Mouse (Mus musculus): Measurements from ENCODE around the gene Rgs7. TPM values are rescaled to one million over a fixed set of nuclear protein-coding genes. Genes with fewer than 3 reads are reported as not detected.

The Rgs7 gene
- total RNA-seq, 2 experiments from 2014 or later, result 2.1 to 2.6 TPM

GRCm38 (mm10) chr1:175069758-175070290, 422.5 kb downstream of the Rgs7 start:
- no peak for DNase-seq (ENCODE audit: low spot score)
- intact Hi-C loops (cut with DNase I), result no loop called here

DNA sequence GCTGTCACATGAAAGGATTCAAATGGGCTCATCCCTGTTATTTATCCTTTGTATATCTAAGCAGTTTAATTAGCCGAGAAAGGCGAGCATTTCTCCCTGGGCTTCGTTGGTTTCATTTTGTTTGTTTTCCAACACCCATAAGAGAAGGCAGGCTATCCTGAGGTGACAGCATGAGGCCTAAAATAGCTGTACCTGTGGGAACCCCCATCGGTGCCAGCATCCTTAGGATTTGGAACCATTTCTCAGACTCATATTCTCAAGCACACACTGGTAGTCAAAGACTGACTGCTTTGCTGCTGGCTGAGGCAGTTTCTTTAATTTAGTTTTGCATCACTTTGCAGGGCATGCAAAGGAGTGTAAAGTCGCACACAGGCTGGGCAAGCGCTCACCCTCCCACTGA, 443.2 kb downstream of the Rgs7 start:
- intact Hi-C loops (cut with DNase I), result loop anchor here (5.0 kb wide), 1 partner anchor 553 kb away; no protein-coding TSS in a partner anchor
- DNase-seq (ENCODE audit: low spot score), result no peak

DNA sequence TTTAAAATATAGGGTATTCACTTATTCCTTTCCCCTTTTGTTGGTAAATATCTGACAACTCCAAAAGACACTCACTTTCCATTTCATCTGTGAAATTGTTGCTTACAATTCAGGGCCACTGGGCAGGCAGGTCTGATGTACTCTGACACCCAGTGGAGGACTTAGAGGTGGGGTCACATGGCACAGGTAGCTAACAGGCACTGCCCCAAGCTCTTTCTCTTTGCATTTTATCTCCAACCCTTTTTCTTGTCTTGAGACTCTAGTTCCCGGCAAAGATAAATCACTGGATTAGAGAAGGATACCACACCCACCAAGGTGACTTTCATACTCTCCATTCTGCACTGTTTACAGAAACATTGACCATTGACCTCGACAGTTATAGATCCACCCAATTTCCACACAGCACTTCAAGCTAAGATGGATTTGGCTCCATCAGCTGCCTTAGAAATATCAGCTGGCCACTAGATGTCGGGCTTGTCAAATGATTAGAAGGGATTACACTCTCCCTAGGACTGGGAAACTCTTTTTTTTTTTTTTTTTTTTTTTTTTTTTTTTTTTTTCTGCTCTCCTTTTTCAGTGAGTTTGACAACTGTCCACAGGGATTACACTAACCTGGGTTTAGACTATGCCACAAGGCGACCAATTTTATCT, 451.0 kb downstream of the Rgs7 start:
- no peak for DNase-seq (ENCODE audit: low spot score)
- intact Hi-C loops (cut with DNase I), result loop anchor here (5.0 kb wide), 2 partner anchors 626 to 881 kb away; partner anchors contain the start of gene Gm38100

DNA sequence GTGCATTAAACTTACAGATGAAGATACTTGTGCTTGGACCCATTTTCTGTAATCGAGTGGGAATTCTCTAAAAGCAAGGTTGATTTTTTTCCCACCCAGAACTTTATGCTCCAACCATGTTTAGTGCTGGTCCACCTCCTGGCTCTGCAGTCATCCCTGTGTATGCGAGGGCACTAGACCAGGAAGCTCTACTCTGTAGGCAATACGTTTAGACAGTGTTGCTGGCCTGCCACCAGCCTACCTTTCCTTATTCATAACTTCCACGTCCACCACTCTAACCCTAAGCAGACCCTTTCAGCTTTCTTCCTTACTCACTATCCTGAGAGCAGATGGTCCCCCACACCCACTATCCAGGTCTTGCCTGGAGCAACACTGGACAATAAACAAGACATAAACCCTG, 452.3 kb downstream of the Rgs7 start:
- intact Hi-C loops (cut with DNase I), result loop anchor here (5.0 kb wide), 2 partner anchors 627 to 882 kb away; partner anchors contain the start of gene Gm38100
- DNase-seq (ENCODE audit: low spot score), result no peak

- no peak for DNase-seq (ENCODE audit: low spot score)
- intact Hi-C loops (cut with DNase I), result no loop called here
Measured at GRCm38 (mm10) chr1:175039567-175039966, 452.7 kb downstream of the Rgs7 start.

GRCm38 (mm10) chr1:175035461-175035860, 456.8 kb downstream of the Rgs7 start:
- intact Hi-C loops (cut with DNase I), result no loop called here

GRCm38 (mm10) chr1:175032015-175032414, 460.3 kb downstream of the Rgs7 start:
- intact Hi-C loops (cut with DNase I), result no loop called here

More at GRCm38 (mm10) chr1:175035461-175035860, 456.8 kb downstream of the Rgs7 start:
- no peak for DNase-seq (ENCODE audit: low spot score)

GRCm38 (mm10) chr1:175028716-175029204, 463.5 kb downstream of the Rgs7 start:
- DNase-seq (ENCODE audit: low spot score), result no peak
- intact Hi-C loops (cut with DNase I), result no loop called here

More at GRCm38 (mm10) chr1:175032015-175032414, 460.3 kb downstream of the Rgs7 start:
- no peak for DNase-seq (ENCODE audit: low spot score)

- no peak for DNase-seq (ENCODE audit: low spot score)
- intact Hi-C loops (cut with DNase I), result no loop called here
Measured at GRCm38 (mm10) chr1:175028267-175028666, 464.0 kb downstream of the Rgs7 start.

GRCm38 (mm10) chr1:175025781-175026309, 466.5 kb downstream of the Rgs7 start:
- no peak for DNase-seq (ENCODE audit: low spot score)
- intact Hi-C loops (cut with DNase I), result no loop called here

DNA sequence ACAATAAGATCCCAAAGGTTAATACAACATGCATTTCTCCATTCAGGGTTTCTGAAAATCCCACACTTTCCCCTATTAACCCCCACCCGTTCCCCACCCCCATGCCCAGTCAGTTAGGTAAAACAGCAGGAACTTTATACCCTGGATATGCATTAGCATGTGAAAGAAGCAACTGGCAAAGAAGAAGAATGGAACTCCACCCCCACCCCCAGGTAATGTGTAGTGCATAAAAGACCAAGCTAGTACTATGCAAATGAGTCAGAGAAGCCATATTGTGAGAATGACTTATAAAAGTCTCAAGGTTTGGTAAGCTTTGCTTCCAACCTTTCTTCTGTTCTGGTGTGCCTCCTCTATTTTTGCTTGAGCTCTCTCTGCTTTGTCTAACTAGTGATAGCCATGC, 468.2 kb downstream of the Rgs7 start:
- intact Hi-C loops (cut with DNase I), result no loop called here
- no peak for DNase-seq (ENCODE audit: low spot score)

Other genes with a start within 250 kb of the Rgs7 start
- gene Kmo, start 127.9 kb upstream of the Rgs7 start, total RNA-seq (2021), result under 1 TPM; 0.45 to 0.47 TPM
- gene Fh1, start 133.1 kb upstream of the Rgs7 start, total RNA-seq (2021), result 100 to 1,000 TPM; 615 to 625 TPM
- 1 to 10 TPM; 8.5 to 8.9 TPM for gene Opn3, start 200.3 kb upstream of the Rgs7 start, total RNA-seq (2021)
- gene Chml, start 200.4 kb upstream of the Rgs7 start, total RNA-seq (2021), result 10 to 100 TPM; 10.9 to 13.6 TPM
- not detected for gene Wdr64, start 206.1 kb upstream of the Rgs7 start, total RNA-seq (2021)